Comparison of ENCODE assay signal across 35 mouse cellular contexts in genomic region chr10:41726215-41726614, GRCm38 (mm10). TPM values are rescaled to one million over a fixed set of nuclear protein-coding genes. Genes with fewer than 3 reads are reported as not detected.
"Had no signal": no experiment of that assay in that cellular context is flagged by ENCODE, and none has a peak within 500 bp of the region (broad histone marks: within the 10 kb centered on the region; RNA-seq: fewer than 3 reads in every experiment).

No protein-coding gene starts in this region.

- H3K4me1 ChIP-seq: heart, embryonic 12.5 days; heart, embryonic 13.5 days; heart, embryonic 15.5 days; hindbrain, embryonic 10.5 days; hindbrain, embryonic 12.5 days; hindbrain, embryonic 13.5 days; hindbrain, embryonic 15.5 days; intestine, embryonic 15.5 days; kidney, embryonic 15.5 days had no signal

- H3K4me2 ChIP-seq: heart, embryonic 12.5 days; heart, embryonic 13.5 days; heart, embryonic 15.5 days; hindbrain, embryonic 12.5 days; hindbrain, embryonic 13.5 days; hindbrain, embryonic 14.5 days; hindbrain, embryonic 15.5 days; intestine, embryonic 15.5 days; kidney, embryonic 15.5 days had no signal

- H3K9ac ChIP-seq: heart, embryonic 12.5 days; heart, embryonic 13.5 days; heart, embryonic 15.5 days; hindbrain, embryonic 12.5 days; hindbrain, embryonic 13.5 days; hindbrain, embryonic 14.5 days; hindbrain, embryonic 15.5 days; intestine, embryonic 15.5 days; kidney, embryonic 15.5 days had no signal

- H3K9me3 ChIP-seq: heart, embryonic 13.5 days; heart, embryonic 15.5 days; hindbrain, embryonic 12.5 days; hindbrain, embryonic 15.5 days; intestine, embryonic 15.5 days; kidney, embryonic 15.5 days had no signal

- H3K27me3 ChIP-seq: heart, embryonic 12.5 days; heart, embryonic 13.5 days; heart, embryonic 15.5 days; hindbrain, embryonic 12.5 days; hindbrain, embryonic 13.5 days; hindbrain, embryonic 15.5 days; intestine, embryonic 15.5 days; kidney, embryonic 15.5 days had no signal

- H3K4me3 ChIP-seq: heart, embryonic 12.5 days; heart, embryonic 13.5 days; heart, embryonic 15.5 days; hindbrain, embryonic 10.5 days; hindbrain, embryonic 12.5 days; hindbrain, embryonic 13.5 days; hindbrain, embryonic 15.5 days; intestine, embryonic 15.5 days; kidney, embryonic 15.5 days; layer of hippocampus, adult 2 months; left cerebral cortex, adult 2 months had no signal

- ATAC-seq: hindbrain, embryonic 16.5 days; hindbrain, postnatal 0 days; inflammation-experienced regulatory T-cells, adult 6 months; intestine, embryonic 15.5 days; intestine, embryonic 16.5 days; intestine, postnatal 0 days had no signal

- DNase-seq: heart, postnatal 10 days; heart, postnatal 14 days; heart, postnatal 36 days; heart, postnatal 4 days; kidney, adult 11 months; kidney, adult 18-20 months; kidney, adult 2 months; kidney, adult 8-10 months; kidney, adult 9 months; kidney, postnatal 10 days; kidney, postnatal 14 days; kidney, postnatal 25 days; kidney, postnatal 36 days; kidney, postnatal 4 days; layer of hippocampus, adult 9-11 months; layer of hippocampus, postnatal 36 days had no signal

- H3K27ac ChIP-seq: heart, embryonic 13.5 days; heart, embryonic 15.5 days; hindbrain, embryonic 10.5 days; hindbrain, embryonic 12.5 days; hindbrain, embryonic 13.5 days; hindbrain, embryonic 14.5 days; hindbrain, embryonic 15.5 days; hindbrain, postnatal 0 days; intestine, embryonic 15.5 days; kidney, embryonic 15.5 days; kidney, postnatal 0 days; layer of hippocampus, adult 2 months; left cerebral cortex, adult 2 months had no signal

RNA-seq across cellular contexts. Expression of gene Ccdc162, which starts 9.8 kb away (rescaled TPM):
- total RNA-seq: hematopoietic stem cell, adult 5-6 weeks had no signal
